Mouse (Mus musculus) midbrain, embryonic 16.5 days (tissue): ENCODE data around the gene Kiss1. TPM values are rescaled to one million over a fixed set of nuclear protein-coding genes. Genes with fewer than 3 reads are reported as not detected.

Experiments
- ATAC-seq: fragments of 200-750 bp; cut with Nextera tagmentation; 2 replicates; pipeline ENCODE4 v1.8.0; 2017; ENCODE audit warnings: moderate TSS enrichment
- H3K27ac ChIP-seq: fragments of 300-500 bp; sonication (generic); 2 replicates; pipeline ENCODE4 v1.5.1; 2014; ENCODE audit warnings: mild to moderate bottlenecking, low read length, mixed read lengths
- H3K27me3 ChIP-seq: fragments of 300-500 bp; sonication (generic); 2 replicates; pipeline ENCODE4 v1.6.1; 2014; ENCODE audit warnings: low read depth, low read length, mixed read lengths; ENCODE audit not compliant: control insufficient read depth, insufficient read depth
- H3K36me3 ChIP-seq: fragments of 300-500 bp; sonication (generic); 2 replicates; pipeline ENCODE4 v1.6.1; 2014; ENCODE audit warnings: mild to moderate bottlenecking, low read length, moderate library complexity, mixed read lengths; ENCODE audit not compliant: control insufficient read depth, insufficient read depth
- H3K4me1 ChIP-seq: fragments of 300-500 bp; sonication (generic); 2 replicates; pipeline ENCODE4 v1.6.1; 2014; ENCODE audit warnings: mild to moderate bottlenecking, low read length, mixed read lengths; ENCODE audit not compliant: control insufficient read depth, insufficient read depth
- H3K4me2 ChIP-seq: fragments of 300-500 bp; sonication (generic); 2 replicates; pipeline ENCODE4 v1.6.1; 2014; ENCODE audit warnings: mild to moderate bottlenecking, low read length, mixed read lengths
- H3K4me3 ChIP-seq: fragments of 300-500 bp; sonication (generic); 2 replicates; pipeline ENCODE4 v1.5.1; 2014; ENCODE audit warnings: low read depth, mild to moderate bottlenecking, low read length, moderate library complexity, mixed read lengths
- H3K9ac ChIP-seq: fragments of 300-500 bp; sonication (generic); 2 replicates; pipeline ENCODE4 v1.6.1; 2014; ENCODE audit warnings: low read depth, low read length, mixed read lengths
- H3K9me3 ChIP-seq: fragments of 300-500 bp; sonication (generic); replicated peaks from 2 replicates; pipeline ENCODE4 v1.6.1; 2014; ENCODE audit warnings: mild to moderate bottlenecking, low read length, mixed read lengths; ENCODE audit not compliant: control insufficient read depth, poor library complexity, severe bottlenecking
- WGBS: fragments of 180-500 bp; shearing (Covaris S2); extraction: QIAGEN DNeasy Blood & Tissue Kit; methylation state at CpG from one replicate; pipeline ENCODE4 v1.1.7; 2014; 5-methylcytosine and 5-hydroxymethylcytosine counted together
- polyA plus RNA-seq: library from polyadenylated mRNA; unstranded; fragments of >200 nt; fragmentation: Nextera tagmentation; extraction: Ambion mirVana; gene quantifications from 2 replicates; pipeline ENCODE4 v1.2.1, GENCODE M21; 2015

The Kiss1 gene
- polyA plus RNA-seq, 1 experiment from 2014 or later, result not detected

DNA sequence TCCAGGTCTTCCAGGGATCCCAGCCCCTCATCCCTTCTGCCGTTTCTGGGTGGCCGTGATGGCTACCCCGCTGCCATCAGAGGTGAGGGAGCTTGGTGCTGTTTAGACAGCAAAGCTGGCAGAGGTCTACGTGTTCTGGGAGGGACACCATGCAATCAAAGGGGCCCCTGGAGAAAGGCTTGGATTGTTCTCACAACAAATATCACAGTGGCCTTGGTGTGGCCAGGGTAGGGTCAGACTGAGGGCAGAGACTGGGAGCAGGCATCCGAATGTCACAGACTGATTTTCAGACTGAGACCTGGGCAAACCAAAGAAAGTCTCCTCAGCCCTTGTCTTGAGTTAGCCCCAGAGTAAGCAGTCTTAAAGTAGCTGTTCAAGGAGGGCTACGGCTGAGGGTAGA, 49.8 kb downstream of the Kiss1 start:
- WGBS, result 90% methylated on average over 6 of the region's 6 CpGs
- Histone ChIP-seq H3K9ac (no peak overlapping the region), H3K4me3 (no peak overlapping the region), H3K36me3 (no peaks in the 10 kb centered on the region), H3K27ac (no peak overlapping the region), H3K9me3 (no peaks in the 10 kb centered on the region), H3K4me1 (0 out of 2 replicates have a peak, but pooled peaks cover 2% of the 10 kb centered on the region), H3K4me2 (no peak overlapping the region), H3K27me3 (no peaks in the 10 kb centered on the region; the same call in 1 of the 2 replicates)
- no peak for ATAC-seq

DNA sequence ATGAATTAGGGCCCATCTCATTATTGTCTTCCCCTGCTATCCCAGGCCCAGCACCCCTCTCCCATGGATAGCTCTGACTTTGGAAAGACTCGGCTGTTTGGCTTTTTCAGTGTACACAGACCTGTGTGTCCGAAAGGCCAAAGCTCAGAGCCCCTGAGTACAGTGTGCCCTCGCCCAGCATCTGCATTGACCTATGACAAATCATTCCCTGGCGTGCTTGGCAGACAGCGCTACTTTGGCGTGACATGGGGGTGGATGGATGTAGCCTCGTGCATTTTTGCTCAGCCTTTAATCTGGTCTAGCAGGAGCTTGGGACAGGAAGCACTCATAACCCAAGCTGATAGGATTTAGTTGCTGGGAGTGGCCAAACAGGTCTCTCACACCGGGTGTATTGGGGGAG, 50.4 kb downstream of the Kiss1 start:
- Histone ChIP-seq H3K4me1 (0 out of 2 replicates have a peak, but pooled peaks cover 2% of the 10 kb centered on the region), H3K27ac (no peak overlapping the region), H3K27me3 (no peaks in the 10 kb centered on the region), H3K4me2 (no peak overlapping the region), H3K4me3 (no peak overlapping the region), H3K36me3 (no peaks in the 10 kb centered on the region; the same call in 1 of the 2 replicates), H3K9me3 (no peaks in the 10 kb centered on the region), H3K9ac (no peak overlapping the region)
- no peak for ATAC-seq
- 65% methylated on average over 8 of the region's 8 CpGs for WGBS

DNA sequence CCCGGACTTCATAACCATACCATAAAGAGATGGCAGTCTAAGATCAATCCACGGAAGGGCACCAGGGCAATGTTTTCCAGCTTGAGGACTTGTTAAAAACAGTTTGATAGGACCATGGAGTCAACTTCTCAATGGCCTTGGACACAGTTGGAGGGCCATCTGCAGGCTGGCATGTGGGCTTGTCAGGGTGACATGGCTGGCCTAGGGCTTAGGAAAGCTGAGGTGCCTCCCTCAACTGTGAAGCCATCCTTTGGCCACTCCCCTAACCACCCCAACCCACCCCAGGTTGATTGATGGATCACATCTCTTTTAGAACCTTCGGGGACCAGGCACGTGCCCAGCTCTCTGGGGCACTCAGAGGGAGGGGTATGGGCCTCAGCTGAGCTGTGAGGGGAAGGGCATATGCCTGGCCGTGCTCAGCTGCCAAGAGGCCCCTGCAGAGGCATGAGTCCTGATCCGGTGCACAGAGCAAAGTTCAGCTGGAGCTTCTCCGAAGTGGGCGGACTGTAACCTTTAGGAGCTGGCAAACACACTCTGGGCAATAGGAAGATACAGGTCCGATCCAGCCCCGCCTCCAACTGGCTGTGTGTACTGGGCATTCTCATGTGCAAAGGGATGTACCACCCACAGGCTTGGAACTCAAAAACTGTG, 54.1 kb downstream of the Kiss1 start:
- 74% methylated on average over 10 of the region's 10 CpGs for WGBS
- Histone ChIP-seq H3K36me3 (no peaks in the 10 kb centered on the region; the same call in 1 of the 2 replicates), H3K4me3 (no peak overlapping the region), H3K4me1 (no peaks in the 10 kb centered on the region), H3K27ac (no peak overlapping the region), H3K27me3 (no peaks in the 10 kb centered on the region), H3K4me2 (no peak overlapping the region), H3K9me3 (no peaks in the 10 kb centered on the region), H3K9ac (no peak overlapping the region)
- no peak for ATAC-seq

DNA sequence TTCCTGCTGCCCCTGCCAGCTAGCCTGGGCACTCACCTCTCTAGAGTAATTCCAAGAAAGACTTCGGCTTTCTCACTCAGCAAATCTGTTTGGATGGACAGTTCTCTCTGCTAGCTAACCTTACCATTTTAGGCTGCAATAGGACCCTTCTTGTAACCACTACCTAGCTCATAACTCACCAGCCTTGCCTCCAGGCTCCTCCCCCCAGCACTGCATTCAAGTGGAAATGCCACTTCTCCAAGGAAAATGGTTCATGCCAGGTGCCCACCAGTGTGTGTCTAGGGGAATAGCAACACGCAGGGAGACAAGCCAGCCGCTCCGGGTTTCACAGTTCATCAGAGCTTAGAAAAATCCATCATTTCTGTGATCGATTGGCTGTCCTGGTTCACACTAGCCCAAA, 55.9 kb downstream of the Kiss1 start:
- H3K9ac ChIP-seq, result no peak overlapping the region
- H3K27ac ChIP-seq, result no peak overlapping the region
- no peaks in the 10 kb centered on the region; the same call in 1 of the 2 replicates for H3K36me3 ChIP-seq
- no peak overlapping the region for H3K4me3 ChIP-seq
- H3K4me1 ChIP-seq, result peaks cover 4% of the 10 kb centered on the region
- ATAC-seq, result no peak
- no peaks in the 10 kb centered on the region for H3K9me3 ChIP-seq
- WGBS, result 92% methylated on average over 5 of the region's 5 CpGs
- no peaks in the 10 kb centered on the region for H3K27me3 ChIP-seq
- no peak overlapping the region for H3K4me2 ChIP-seq

Other genes with a start within 250 kb of the Kiss1 start
- gene Ppp1r15b, start 190.7 kb upstream of the Kiss1 start, polyA plus RNA-seq, result 27.7 and 30.7 TPM in 2 replicates
- 17.3 and 22.2 TPM in 2 replicates for gene Plekha6, start 157.7 kb upstream of the Kiss1 start, polyA plus RNA-seq
- gene Golt1a, start 12.1 kb upstream of the Kiss1 start, polyA plus RNA-seq, result not detected in 2 replicates
- gene Ren1, start 28.6 kb downstream of the Kiss1 start, polyA plus RNA-seq, result 0.35 TPM in 1 of 2 replicates, not detected in the other
- gene Etnk2, start 41.7 kb downstream of the Kiss1 start, polyA plus RNA-seq, result 24.6 and 26.5 TPM in 2 replicates
- gene Sox13, start 102.5 kb downstream of the Kiss1 start, polyA plus RNA-seq, result 5.3 and 7.4 TPM in 2 replicates